Mouse (Mus musculus): ENCODE measurements around the gene Idua. TPM values are rescaled to one million over a fixed set of nuclear protein-coding genes. Genes with fewer than 3 reads are reported as not detected.

Gene Idua
- polyA plus RNA-seq, 1 experiment from 2014 or later: 11.1 TPM

- Histone ChIP-seq H3K4me1 (0 out of 2 replicates have a peak, but pooled peaks cover 3% of the 10 kb centered on the region), H3K27me3 (no peaks in the 10 kb centered on the region), H3K9ac (no peak overlapping the region), H3K27ac (no peak overlapping the region), H3K4me3 (replicated peaks) (no peak overlapping the region), H3K36me3 (peaks cover 16% of the 10 kb centered on the region), H3K9me3 (replicated peaks) (no peaks in the 10 kb centered on the region), H3K4me2 (no peak overlapping the region)
- WGBS: 76% methylated on average over 6 of the region's 6 CpGs
- no peak for ATAC-seq (replicated peaks; ENCODE audit: low FRiP score)
Observed at GRCm38 (mm10) chr5:108711968-108712367, 51.8 kb downstream of the Idua start.

GRCm38 (mm10) chr5:108713096-108713495 lies 53.0 kb downstream of the Idua start:
- peaks cover 7% of the 10 kb centered on the region for H3K4me1 ChIP-seq
- H3K27ac ChIP-seq: no peak overlapping the region
- H3K27me3 ChIP-seq: no peaks in the 10 kb centered on the region
- H3K9ac ChIP-seq: no peak overlapping the region
- WGBS: 94% methylated on average over 2 of the region's 2 CpGs
- ATAC-seq (replicated peaks; ENCODE audit: low FRiP score): no peak
- H3K9me3 ChIP-seq (replicated peaks): no peaks in the 10 kb centered on the region
- H3K36me3 ChIP-seq: 0 out of 2 replicates have a peak, but pooled peaks cover 5% of the 10 kb centered on the region
- H3K4me2 ChIP-seq: no peak overlapping the region
- no peak overlapping the region for H3K4me3 ChIP-seq (replicated peaks)

DNA sequence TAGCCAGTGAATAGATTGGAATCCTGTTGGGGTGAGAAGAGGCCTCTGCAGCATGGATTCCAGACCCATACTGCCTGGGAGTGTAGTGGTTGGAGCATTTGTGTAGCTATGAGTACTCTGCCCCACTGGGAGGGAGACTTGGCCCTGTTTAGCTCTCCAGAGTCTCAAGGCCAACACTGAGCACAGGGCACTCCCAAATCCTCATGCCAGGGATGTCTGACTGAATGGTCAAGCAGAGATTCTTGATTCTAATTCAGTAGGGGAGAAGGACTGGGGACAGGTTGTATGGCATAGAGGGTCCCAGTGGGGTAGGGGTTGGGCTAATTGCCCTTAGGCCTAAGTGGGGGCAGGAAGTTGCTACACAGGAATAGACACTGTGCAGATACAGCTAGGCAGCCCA lies 53.6 kb downstream of the Idua start:
- Histone ChIP-seq H3K9me3 (replicated peaks) (no peaks in the 10 kb centered on the region), H3K4me3 (replicated peaks) (no peak overlapping the region), H3K27ac (no peak overlapping the region), H3K4me2 (no peak overlapping the region), H3K27me3 (no peaks in the 10 kb centered on the region), H3K9ac (no peak overlapping the region), H3K36me3 (0 out of 2 replicates have a peak, but pooled peaks cover under 1% of the 10 kb centered on the region), H3K4me1 (peaks cover 12% of the 10 kb centered on the region)
- no peak for ATAC-seq (replicated peaks; ENCODE audit: low FRiP score)

GRCm38 (mm10) chr5:108714149-108714548 lies 54.0 kb downstream of the Idua start:
- Histone ChIP-seq H3K9ac (no peak overlapping the region), H3K27me3 (no peaks in the 10 kb centered on the region), H3K4me2 (no peak overlapping the region), H3K36me3 (no peaks in the 10 kb centered on the region), H3K9me3 (replicated peaks) (no peaks in the 10 kb centered on the region), H3K27ac (no peak overlapping the region), H3K4me3 (replicated peaks) (no peak overlapping the region), H3K4me1 (peaks cover 12% of the 10 kb centered on the region)
- ATAC-seq (replicated peaks; ENCODE audit: low FRiP score): no peak
- WGBS: 63% methylated on average over 6 of the region's 6 CpGs

GRCm38 (mm10) chr5:108715974-108716373 lies 55.8 kb downstream of the Idua start:
- Histone ChIP-seq H3K27ac (no peak overlapping the region), H3K4me3 (replicated peaks) (no peak overlapping the region), H3K36me3 (no peaks in the 10 kb centered on the region), H3K27me3 (no peaks in the 10 kb centered on the region), H3K9ac (no peak overlapping the region), H3K9me3 (replicated peaks) (no peaks in the 10 kb centered on the region), H3K4me1 (peaks cover 12% of the 10 kb centered on the region), H3K4me2 (no peak overlapping the region)
- whole genome bisulfite sequencing: 86% methylated on average over 1 of the region's 1 CpGs
- no peak for ATAC-seq (replicated peaks; ENCODE audit: low FRiP score)

DNA sequence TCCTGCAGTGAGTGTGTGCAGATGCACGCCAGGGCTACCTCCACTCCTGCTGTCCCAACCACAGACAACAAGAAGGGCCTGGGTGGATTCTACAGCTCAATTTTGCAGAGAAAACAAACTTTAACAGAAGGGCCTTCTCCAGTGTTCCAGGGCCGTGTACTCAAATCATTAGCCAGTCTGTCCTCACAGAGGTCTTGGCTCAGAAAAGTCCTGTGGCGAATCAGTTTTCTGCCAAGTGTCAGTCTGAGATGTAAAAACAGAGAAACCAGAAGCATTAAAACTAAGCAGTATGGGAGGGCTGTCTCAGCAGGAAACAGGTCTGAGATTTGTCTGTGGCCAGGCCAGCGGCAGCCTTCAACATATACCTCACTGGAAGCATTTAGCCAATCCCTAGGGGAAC lies 57.9 kb downstream of the Idua start:
- no peak for ATAC-seq (replicated peaks; ENCODE audit: low FRiP score)
- Histone ChIP-seq H3K27me3 (no peaks in the 10 kb centered on the region), H3K36me3 (no peaks in the 10 kb centered on the region), H3K4me3 (replicated peaks) (no peak overlapping the region), H3K4me2 (no peak overlapping the region), H3K4me1 (peaks cover 12% of the 10 kb centered on the region), H3K9me3 (replicated peaks) (no peaks in the 10 kb centered on the region), H3K27ac (peak overlapping the region; percentile 54; the same call in 1 of the 2 replicates), H3K9ac (no peak overlapping the region)
- 29% methylated on average over 4 of the region's 4 CpGs for whole genome bisulfite sequencing

DNA sequence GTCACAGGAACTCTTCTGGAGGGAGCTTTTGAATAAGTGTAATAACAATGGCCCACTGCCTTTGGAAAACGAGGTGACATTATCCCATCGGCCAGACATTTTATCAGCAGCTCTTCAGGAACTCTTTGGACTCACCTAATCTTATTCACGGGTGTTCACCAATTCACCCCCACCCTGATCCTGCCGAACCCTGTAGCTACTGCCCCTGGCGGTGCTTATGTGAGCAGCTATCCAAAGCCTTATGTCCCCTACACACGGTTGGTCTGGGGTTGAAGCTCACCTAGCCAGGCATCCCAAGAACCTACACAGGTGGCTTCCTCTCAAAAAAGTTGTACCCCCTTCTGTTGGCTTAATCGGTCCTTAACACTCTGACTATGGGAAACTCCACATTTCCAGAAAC lies 59.6 kb downstream of the Idua start:
- Histone ChIP-seq H3K4me1 (peaks cover 9% of the 10 kb centered on the region), H3K27ac (no peak overlapping the region), H3K9ac (no peak overlapping the region), H3K27me3 (no peaks in the 10 kb centered on the region), H3K4me2 (no peak overlapping the region), H3K4me3 (replicated peaks) (no peak overlapping the region), H3K9me3 (replicated peaks) (no peaks in the 10 kb centered on the region), H3K36me3 (no peaks in the 10 kb centered on the region)
- WGBS: 76% methylated on average over 7 of the region's 7 CpGs
- no peak for ATAC-seq (replicated peaks; ENCODE audit: low FRiP score)

DNA sequence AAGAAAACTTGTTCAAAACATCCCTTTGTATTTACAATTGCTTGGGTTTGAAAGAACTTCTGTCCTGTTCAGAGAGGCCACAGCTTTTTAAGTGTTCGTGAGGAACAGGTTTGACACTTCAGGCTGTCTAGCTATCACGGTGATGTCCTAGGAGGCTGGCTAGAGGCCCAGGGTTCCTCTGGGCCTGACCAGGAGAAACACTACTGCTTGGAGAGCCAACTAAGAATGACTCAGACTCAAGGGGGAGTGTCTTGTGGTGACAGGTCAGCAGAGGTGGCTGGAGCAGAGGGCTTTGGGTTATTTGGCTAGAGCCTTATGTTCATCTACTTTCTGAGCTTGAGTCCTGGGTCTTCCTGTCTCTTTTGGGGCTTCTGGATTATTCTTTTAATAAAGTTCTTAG lies 63.9 kb downstream of the Idua start:
- no peak overlapping the region for H3K9ac ChIP-seq

GRCm38 (mm10) chr5:108726557-108727248 lies 66.6 kb downstream of the Idua start:
- H3K4me3 ChIP-seq (replicated peaks): no peak overlapping the region
- H3K9ac ChIP-seq: no peak overlapping the region
- H3K4me2 ChIP-seq: no peak overlapping the region
- H3K9me3 ChIP-seq (replicated peaks): no peaks in the 10 kb centered on the region
- H3K36me3 ChIP-seq: no peaks in the 10 kb centered on the region
- no peaks in the 10 kb centered on the region for H3K27me3 ChIP-seq
- ATAC-seq (replicated peaks; ENCODE audit: low FRiP score): peak; percentile 92
- H3K27ac ChIP-seq: no peak overlapping the region
- 23% methylated on average over 5 of the region's 5 CpGs for WGBS
- H3K4me1 ChIP-seq: no peaks in the 10 kb centered on the region

More for the DNA sequence above, 63.9 kb downstream of the Idua start:
- Histone ChIP-seq H3K36me3 (no peaks in the 10 kb centered on the region), H3K27ac (no peak overlapping the region), H3K27me3 (no peaks in the 10 kb centered on the region), H3K4me2 (no peak overlapping the region), H3K9me3 (replicated peaks) (no peaks in the 10 kb centered on the region), H3K4me3 (replicated peaks) (no peak overlapping the region), H3K4me1 (no peaks in the 10 kb centered on the region)
- ATAC-seq (replicated peaks; ENCODE audit: low FRiP score): no peak
- WGBS: 66% methylated on average over 2 of the region's 2 CpGs

- Histone ChIP-seq H3K4me2 (no peak overlapping the region), H3K9me3 (replicated peaks) (no peaks in the 10 kb centered on the region), H3K27me3 (no peaks in the 10 kb centered on the region), H3K4me1 (no peaks in the 10 kb centered on the region), H3K4me3 (replicated peaks) (no peak overlapping the region), H3K36me3 (no peaks in the 10 kb centered on the region), H3K9ac (no peak overlapping the region), H3K27ac (no peak overlapping the region)
- no peak for ATAC-seq (replicated peaks; ENCODE audit: low FRiP score)
- WGBS: 88% methylated on average over 1 of the region's 1 CpGs
Observed at GRCm38 (mm10) chr5:108727425-108727824, 67.3 kb downstream of the Idua start.

Other genes starting within 250 kb of the Idua start
- 446 and 492 TPM in 2 replicates for gene Atp5k, start 225.9 kb upstream of the Idua start, polyA plus RNA-seq (2015; fragmentation: Nextera tagmentation; extraction: Ambion mirVana)
- 0.58 and 0.70 TPM in 2 replicates for gene Mfsd7a, start 211.4 kb upstream of the Idua start, polyA plus RNA-seq (2015; fragmentation: Nextera tagmentation; extraction: Ambion mirVana)
- gene Pcgf3, start 199.1 kb upstream of the Idua start, polyA plus RNA-seq (2015; fragmentation: Nextera tagmentation; extraction: Ambion mirVana): 19.0 and 21.4 TPM in 2 replicates
- 1.1 and 2.2 TPM in 2 replicates for gene Cplx1, start 110.3 kb upstream of the Idua start, polyA plus RNA-seq (2015; fragmentation: Nextera tagmentation; extraction: Ambion mirVana)
- 53.2 and 53.3 TPM in 2 replicates for gene Gak, start 30.6 kb upstream of the Idua start, polyA plus RNA-seq (2015; fragmentation: Nextera tagmentation; extraction: Ambion mirVana)
- gene Tmem175, start 30.6 kb upstream of the Idua start, polyA plus RNA-seq (2015; fragmentation: Nextera tagmentation; extraction: Ambion mirVana): 25.5 and 28.1 TPM in 2 replicates
- gene Dgkq, start 9.3 kb downstream of the Idua start, polyA plus RNA-seq (2015; fragmentation: Nextera tagmentation; extraction: Ambion mirVana): 10.3 and 12.6 TPM in 2 replicates
- gene Slc26a1, start 15.2 kb downstream of the Idua start, polyA plus RNA-seq (2015; fragmentation: Nextera tagmentation; extraction: Ambion mirVana): 4.3 and 4.9 TPM in 2 replicates
- 26.8 and 27.4 TPM in 2 replicates for gene Fgfrl1, start 32.1 kb downstream of the Idua start, polyA plus RNA-seq (2015; fragmentation: Nextera tagmentation; extraction: Ambion mirVana)
- gene Rnf212, start 114.7 kb downstream of the Idua start, polyA plus RNA-seq (2015; fragmentation: Nextera tagmentation; extraction: Ambion mirVana): not detected in 2 replicates
- not detected in 2 replicates for gene Tmed11, start 135.0 kb downstream of the Idua start, polyA plus RNA-seq (2015; fragmentation: Nextera tagmentation; extraction: Ambion mirVana)
- not detected in 2 replicates for gene Vmn2r8, start 148.5 kb downstream of the Idua start, polyA plus RNA-seq (2015; fragmentation: Nextera tagmentation; extraction: Ambion mirVana)
- gene Vmn2r9, start 192.3 kb downstream of the Idua start, polyA plus RNA-seq (2015; fragmentation: Nextera tagmentation; extraction: Ambion mirVana): not detected in 2 replicates

Measured in kidney, embryonic 15.5 days (tissue).